ENCODE assay signal across 17 mouse cellular contexts in genomic region chr16:17291016-17291415, GRCm38 (mm10). TPM values are rescaled to one million over a fixed set of nuclear protein-coding genes. Genes with fewer than 3 reads are reported as not detected.
A peak's percentile ranks its signal among the peaks of the same experiment; 100 is the strongest.
DNase-seq lines count a peak whose midpoint lies in the region.
"Had no signal": no experiment of that assay in that cellular context is flagged by ENCODE, and none has a peak within 500 bp of the region (broad histone marks: within the 10 kb centered on the region; RNA-seq: fewer than 3 reads in every experiment).

No protein-coding gene starts in this region.

- H3K36me3 ChIP-seq in limb, embryonic 10.5 days: peaks cover 54% of the 10 kb centered on the region

- H3K4me3 ChIP-seq in limb, embryonic 10.5 days: no peak overlapping the region
- H3K4me3 ChIP-seq: embryonic facial prominence, embryonic 10.5 days; embryonic facial prominence, embryonic 12.5 days; forebrain, embryonic 13.5 days; forebrain, embryonic 15.5 days had no signal

- no peaks in the 10 kb centered on the region for H3K4me1 ChIP-seq in limb, embryonic 10.5 days
- H3K4me1 ChIP-seq: embryonic facial prominence, embryonic 10.5 days; embryonic facial prominence, embryonic 12.5 days; forebrain, embryonic 13.5 days; forebrain, embryonic 15.5 days had no signal

- H3K9me3 ChIP-seq in limb, embryonic 10.5 days (replicated peaks): no peaks in the 10 kb centered on the region
- H3K9me3 ChIP-seq: embryonic facial prominence, embryonic 10.5 days; embryonic facial prominence, embryonic 12.5 days; forebrain, embryonic 13.5 days; forebrain, embryonic 15.5 days had no signal

- no peak overlapping the region for H3K27ac ChIP-seq in limb, embryonic 10.5 days
- H3K27ac ChIP-seq: embryonic facial prominence, embryonic 10.5 days; embryonic facial prominence, embryonic 12.5 days; forebrain, embryonic 13.5 days; forebrain, embryonic 15.5 days had no signal

- H3K27me3 ChIP-seq in limb, embryonic 10.5 days (ENCODE audit: low read depth, poor library complexity, severe bottlenecking): no peaks in the 10 kb centered on the region
- H3K27me3 ChIP-seq: embryonic facial prominence, embryonic 12.5 days; forebrain, embryonic 13.5 days; forebrain, embryonic 15.5 days had no signal

- DNase-seq in adrenal gland, adult 2 months: peak; percentile 44
- no peak for DNase-seq in adrenal gland, adult 8-10 months
- peak; percentile 34 for DNase-seq in adrenal gland, postnatal 14 days
- DNase-seq in adrenal gland, postnatal 25 days: peak; percentile 20
- DNase-seq in limb, embryonic 10.5 days (ENCODE audit: low spot score): no peak
- DNase-seq in right cerebral cortex, adult 18-20 months: no peak
- DNase-seq: cerebellum, adult 11-12 months; cerebellum, adult 2 months; cerebellum, adult 9-10 months; cerebellum, postnatal 10 days; cerebellum, postnatal 25 days; forebrain, postnatal 0 days had no signal

- WGBS in limb, embryonic 10.5 days: 93% methylated on average over 2 of the region's 2 CpGs

RNA-seq across cellular contexts. Expression of gene Tmem191c, which starts 15.1 kb away (rescaled TPM):
- total RNA-seq in adrenal gland, adult 2 months (2021): 1 to 10 TPM; 6.8 to 7.9 TPM
- 15.8 and 19.9 TPM in 2 replicates for polyA plus RNA-seq in adrenal gland, adult 2 months (2012; rRNA removed)
- 10 to 100 TPM in 3 of 4 experiments, 1 to 10 TPM in 1; 9.3 to 30.7 (median 19.6) TPM for total RNA-seq in adrenal gland, adult 8-10 months (2022)
- total RNA-seq in adrenal gland, postnatal 14 days (2021): 8.4 and 10.5 TPM in 2 replicates
- total RNA-seq in adrenal gland, postnatal 25 days (2021): 13.8 and 19.9 TPM in 2 replicates
- polyA plus RNA-seq in limb, embryonic 10.5 days (2016; fragmentation: Nextera tagmentation; extraction: Ambion mirVana): 4.7 and 9.1 TPM in 2 replicates

RNA-seq across cellular contexts. Expression of gene Serpind1, which starts 40.2 kb away (rescaled TPM):
- 1 to 10 TPM in 1 of 2 experiments, under 1 TPM in 1; 0.41 to 1.2 TPM for total RNA-seq in adrenal gland, adult 2 months (2021)
- polyA plus RNA-seq in adrenal gland, adult 2 months (2012; rRNA removed): 0.24 TPM in 1 of 2 replicates, not detected in the other
- total RNA-seq in adrenal gland, adult 8-10 months (2022): under 1 TPM; 0.15 to 0.52 (median 0.35) TPM
- 3.7 and 75.0 TPM in 2 replicates for total RNA-seq in adrenal gland, postnatal 14 days (2021)
- 0.24 and 4.8 TPM in 2 replicates for total RNA-seq in adrenal gland, postnatal 25 days (2021)
- polyA plus RNA-seq in limb, embryonic 10.5 days (2016; fragmentation: Nextera tagmentation; extraction: Ambion mirVana): 0.06 and 0.14 TPM in 2 replicates
- total RNA-seq: MEL had no signal

RNA-seq across cellular contexts. Expression of gene Hic2, which starts 57.6 kb away (rescaled TPM):
- total RNA-seq in adrenal gland, adult 2 months (2021): 1 to 10 TPM; 2.4 to 2.7 TPM
- 2.1 and 2.6 TPM in 2 replicates for polyA plus RNA-seq in adrenal gland, adult 2 months (2012; rRNA removed)
- total RNA-seq in adrenal gland, adult 8-10 months (2022): 1 to 10 TPM; 2.0 to 3.7 (median 3.4) TPM
- total RNA-seq in adrenal gland, postnatal 14 days (2021): 2.7 and 3.2 TPM in 2 replicates
- total RNA-seq in adrenal gland, postnatal 25 days (2021): 2.3 and 2.6 TPM in 2 replicates
- polyA plus RNA-seq in limb, embryonic 10.5 days (2016; fragmentation: Nextera tagmentation; extraction: Ambion mirVana): 16.8 and 19.3 TPM in 2 replicates

Comparison
In these comparisons a context has a peak if more than half of its experiments do, and no peak if none do; other contexts are left out.
1. DNase-seq: peak in adrenal gland, adult 2 months (single experiment), adrenal gland, postnatal 14 days (single experiment) and adrenal gland, postnatal 25 days (single experiment); none in adrenal gland, adult 8-10 months (single experiment), limb, embryonic 10.5 days (single experiment) and right cerebral cortex, adult 18-20 months (single experiment).